Mouse (Mus musculus) activated CD4-positive, CD25-positive, alpha-beta regulatory T cell, adult 4 months (primary cell): ENCODE measurements around the gene Dock10. TPM values are rescaled to one million over a fixed set of nuclear protein-coding genes. Genes with fewer than 3 reads are reported as not detected.

Experiments
- ATAC-seq: one replicate; pipeline ENCODE4 v1.8.0; 2017
- polyA plus RNA-seq, 2 experiments: library from polyadenylated mRNA; unstranded; fragments of 100-300 nt; shearing (Covaris generic); gene quantifications; one replicate each; pipeline ENCODE4 v1.2.1; 2017

Gene Dock10
- polyA plus RNA-seq, 2 experiments from 2014 or later: 93.0 to 114 TPM

DNA sequence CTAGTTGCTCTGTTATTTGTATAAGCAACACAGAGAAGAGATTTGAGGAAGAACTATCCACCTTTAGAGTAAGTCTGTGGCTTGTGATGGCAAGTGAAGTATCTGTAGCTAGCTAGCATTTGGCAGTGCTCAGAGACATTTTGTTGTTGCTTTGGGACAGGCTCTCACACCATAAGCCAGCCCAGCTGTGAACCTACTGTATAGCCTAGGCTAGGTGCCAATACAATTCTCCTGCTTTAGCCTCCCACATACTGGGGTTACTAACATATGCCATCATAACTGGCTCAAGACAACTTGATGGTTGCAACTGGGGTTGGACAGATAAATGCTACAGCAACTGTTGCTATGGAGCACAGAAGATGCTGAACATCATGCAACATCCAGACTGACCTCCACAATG lies 298.9 kb downstream of the Dock10 start:
- no peak for ATAC-seq

- ATAC-seq: no peak
Measured at GRCm38 (mm10) chr1:80453971-80454370, 304.4 kb downstream of the Dock10 start.

- no peak for ATAC-seq
Measured at GRCm38 (mm10) chr1:80451914-80452549, 306.3 kb downstream of the Dock10 start.
